Mouse (Mus musculus) hindbrain, embryonic 12.5 days (tissue): Measurements from ENCODE around the gene Vmn1r63. TPM values are rescaled to one million over a fixed set of nuclear protein-coding genes. Genes with fewer than 3 reads are reported as not detected.
"Not testable (repeated sequence)": the region's sequence is repeated elsewhere in the genome, so short reads cannot be mapped to it uniquely, and the experiment has no call there.

ENCODE experiments used
- ATAC-seq: fragments of 200-750 bp; cut with Nextera tagmentation; 2 replicates; pipeline ENCODE4 v1.8.0; 2017; ENCODE audit warnings: moderate TSS enrichment; ENCODE audit not compliant: low FRiP score
- H3K27ac ChIP-seq: fragments of 300-500 bp; sonication (generic); 2 replicates; pipeline ENCODE4 v1.5.1; 2016; ENCODE audit warnings: mild to moderate bottlenecking
- H3K27me3 ChIP-seq: fragments of 300-500 bp; sonication (generic); 2 replicates; pipeline ENCODE4 v1.6.1; 2016; ENCODE audit warnings: mild to moderate bottlenecking
- H3K36me3 ChIP-seq: fragments of 300-500 bp; sonication (generic); 2 replicates; pipeline ENCODE4 v1.6.1; 2016; ENCODE audit warnings: mild to moderate bottlenecking
- H3K4me1 ChIP-seq: fragments of 300-500 bp; sonication (generic); 2 replicates; pipeline ENCODE4 v1.6.1; 2016
- H3K4me2 ChIP-seq: fragments of 300-500 bp; sonication (generic); replicated peaks from 2 replicates; pipeline ENCODE4 v1.6.1; 2016; ENCODE audit warnings: mild to moderate bottlenecking
- H3K4me3 ChIP-seq: fragments of 300-500 bp; sonication (generic); 2 replicates; pipeline ENCODE4 v1.5.1; 2016; ENCODE audit warnings: mild to moderate bottlenecking
- H3K9ac ChIP-seq: fragments of 300-500 bp; sonication (generic); 2 replicates; pipeline ENCODE4 v1.6.1; 2016; ENCODE audit warnings: mild to moderate bottlenecking, moderate library complexity
- H3K9me3 ChIP-seq: fragments of 300-500 bp; sonication (generic); replicated peaks from 2 replicates; pipeline ENCODE4 v1.6.1; 2016; ENCODE audit warnings: mild to moderate bottlenecking
- WGBS: fragments of 180-500 bp; shearing (Covaris S2); methylation state at CpG from one replicate; pipeline ENCODE4 v1.1.7; 2016; 5-methylcytosine and 5-hydroxymethylcytosine counted together
- polyA plus RNA-seq: library from polyadenylated mRNA; unstranded; fragments of >200 nt; fragmentation: Nextera tagmentation; extraction: Ambion mirVana; gene quantifications from 2 replicates; pipeline ENCODE4 v1.2.1, GENCODE M21; 2016

Vmn1r63 gene
- polyA plus RNA-seq: not detected in 2 replicates

- not testable (repeated sequence) for ATAC-seq, H3K36me3 ChIP-seq, H3K4me2 ChIP-seq, H3K4me3 ChIP-seq, H3K9me3 ChIP-seq, H3K9ac ChIP-seq, H3K27me3 ChIP-seq, H3K27ac ChIP-seq, H3K4me1 ChIP-seq
- WGBS: no CpG with 5 or more reads among the region's 2 CpGs
Observed at GRCm38 (mm10) chr7:5805345-5805744, at the start of gene Vmn1r63. Gene Vmn1r63 (minus strand): TSS chr7:5805445.

Other genes with a start within 250 kb of the Vmn1r63 start
- gene Vmn1r61, start 192.2 kb downstream of the Vmn1r63 start, polyA plus RNA-seq: not detected in 2 replicates
- gene Vmn1r62, start 131.8 kb downstream of the Vmn1r63 start, polyA plus RNA-seq: not detected in 2 replicates
- gene Vmn1r64, start 79.1 kb upstream of the Vmn1r63 start, polyA plus RNA-seq: not detected in 2 replicates
- gene Vmn1r65, start 205.6 kb upstream of the Vmn1r63 start, polyA plus RNA-seq: not detected in 2 replicates
- gene Nlrp4c, start 239.7 kb upstream of the Vmn1r63 start, polyA plus RNA-seq: not detected in 2 replicates